Mouse (Mus musculus): ENCODE measurements around the gene Tex9. TPM values are rescaled to one million over a fixed set of nuclear protein-coding genes. Genes with fewer than 3 reads are reported as not detected.

Gene Tex9
- polyA plus RNA-seq, 1 experiment, result 38.0 TPM

DNA sequence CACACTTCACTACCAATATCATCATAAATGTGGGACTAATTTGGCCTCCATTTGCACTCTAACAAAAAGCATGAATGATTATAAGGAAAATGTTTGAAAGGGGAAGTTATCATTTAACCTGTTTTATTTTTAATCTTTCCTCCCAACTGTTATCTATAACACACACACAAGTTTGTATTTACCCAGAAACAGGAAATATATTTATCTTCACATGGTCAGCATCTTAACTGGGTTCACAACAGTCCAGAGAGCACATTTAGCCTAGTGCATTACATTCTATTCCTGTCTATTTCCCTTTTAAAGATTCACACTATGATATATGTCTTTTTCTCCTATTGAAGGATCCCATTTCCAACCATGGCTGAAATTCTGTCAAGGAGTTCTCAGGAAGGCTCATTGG lies 3.5 kb downstream of the Tex9 start:
- H3K27ac ChIP-seq (ENCODE audit: control insufficient read depth, insufficient read depth, low read depth, low read length), result no peak overlapping the region
- peaks cover 4% of the 10 kb centered on the region for H3K36me3 ChIP-seq (ENCODE audit: control insufficient read depth, insufficient read depth, low read length)
- H3K4me3 ChIP-seq (ENCODE audit: control insufficient read depth, low read depth, low read length), result no peak overlapping the region
- H3K27me3 ChIP-seq (ENCODE audit: control insufficient read depth, insufficient read depth, low read length), result no peaks in the 10 kb centered on the region
- peaks cover 4% of the 10 kb centered on the region for H3K4me1 ChIP-seq (ENCODE audit: control insufficient read depth, insufficient read depth, low read length)
- TF ChIP-seq POLR2A (IDR thresholded peaks at IDR 0.05; ENCODE audit: control insufficient read depth, low read depth, low read length), result no peak
- TF ChIP-seq CTCF (IDR thresholded peaks at IDR 0.05; ENCODE audit: control insufficient read depth, insufficient read depth, insufficient replicate concordance, low read depth, low read length), result no peak

DNA sequence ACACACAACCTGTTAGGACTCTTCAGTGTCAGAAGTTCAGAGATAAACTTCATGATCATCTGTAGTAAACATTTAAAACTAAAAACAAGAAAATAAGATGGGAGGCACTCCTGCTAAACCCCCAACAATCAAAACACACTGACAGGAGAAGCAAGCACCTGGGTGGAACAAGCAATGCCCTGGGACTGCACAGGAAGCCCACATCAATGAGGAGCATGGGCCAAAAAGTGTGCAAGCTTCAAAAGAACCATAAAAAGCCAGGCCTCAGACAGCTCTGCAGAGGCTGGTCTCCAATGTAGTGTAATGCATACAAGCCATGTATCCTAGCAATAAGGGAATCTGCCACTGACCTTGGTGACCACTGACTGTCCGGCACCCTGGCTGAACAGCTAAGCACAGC lies 12.7 kb downstream of the Tex9 start:
- H3K27ac ChIP-seq (ENCODE audit: control insufficient read depth, insufficient read depth, low read depth, low read length), result no peak overlapping the region
- H3K4me1 ChIP-seq (ENCODE audit: control insufficient read depth, insufficient read depth, low read length), result no peaks in the 10 kb centered on the region
- no peak overlapping the region for H3K4me3 ChIP-seq (ENCODE audit: control insufficient read depth, low read depth, low read length)
- H3K36me3 ChIP-seq (ENCODE audit: control insufficient read depth, insufficient read depth, low read length), result 0 out of 2 replicates have a peak, but pooled peaks cover 1% of the 10 kb centered on the region
- no peaks in the 10 kb centered on the region for H3K27me3 ChIP-seq (ENCODE audit: control insufficient read depth, insufficient read depth, low read length)
- TF ChIP-seq CTCF (IDR thresholded peaks at IDR 0.05; ENCODE audit: control insufficient read depth, insufficient read depth, insufficient replicate concordance, low read depth, low read length), result no peak
- no peak for TF ChIP-seq POLR2A (IDR thresholded peaks at IDR 0.05; ENCODE audit: control insufficient read depth, low read depth, low read length)

DNA sequence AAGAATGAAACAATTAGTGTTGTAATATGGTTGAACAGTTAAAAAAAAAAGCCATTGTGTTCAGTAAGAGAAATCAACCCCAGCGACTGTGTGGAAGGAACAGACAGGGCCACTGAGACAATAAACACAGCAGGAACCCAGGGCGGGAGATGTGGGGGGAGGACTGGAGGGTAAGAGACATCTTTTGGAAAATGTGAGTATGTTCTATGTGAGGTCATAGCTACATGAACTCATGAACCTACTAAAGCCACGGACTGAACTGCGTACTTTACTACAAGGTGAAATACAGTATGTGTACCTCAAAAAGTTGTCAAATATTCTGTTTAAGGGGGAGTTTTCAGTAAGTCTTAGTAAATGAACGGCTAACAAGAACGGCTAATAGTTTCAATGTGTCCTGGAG lies 14.7 kb downstream of the Tex9 start:
- TF ChIP-seq CTCF (IDR thresholded peaks at IDR 0.05; ENCODE audit: control insufficient read depth, insufficient read depth, insufficient replicate concordance, low read depth, low read length), result no peak
- TF ChIP-seq POLR2A (IDR thresholded peaks at IDR 0.05; ENCODE audit: control insufficient read depth, low read depth, low read length), result no peak
- no peaks in the 10 kb centered on the region for H3K27me3 ChIP-seq (ENCODE audit: control insufficient read depth, insufficient read depth, low read length)
- no peaks in the 10 kb centered on the region for H3K4me1 ChIP-seq (ENCODE audit: control insufficient read depth, insufficient read depth, low read length)
- no peak overlapping the region for H3K4me3 ChIP-seq (ENCODE audit: control insufficient read depth, low read depth, low read length)
- H3K27ac ChIP-seq (ENCODE audit: control insufficient read depth, insufficient read depth, low read depth, low read length), result no peak overlapping the region
- H3K36me3 ChIP-seq (ENCODE audit: control insufficient read depth, insufficient read depth, low read length), result 0 out of 2 replicates have a peak, but pooled peaks cover 1% of the 10 kb centered on the region

DNA sequence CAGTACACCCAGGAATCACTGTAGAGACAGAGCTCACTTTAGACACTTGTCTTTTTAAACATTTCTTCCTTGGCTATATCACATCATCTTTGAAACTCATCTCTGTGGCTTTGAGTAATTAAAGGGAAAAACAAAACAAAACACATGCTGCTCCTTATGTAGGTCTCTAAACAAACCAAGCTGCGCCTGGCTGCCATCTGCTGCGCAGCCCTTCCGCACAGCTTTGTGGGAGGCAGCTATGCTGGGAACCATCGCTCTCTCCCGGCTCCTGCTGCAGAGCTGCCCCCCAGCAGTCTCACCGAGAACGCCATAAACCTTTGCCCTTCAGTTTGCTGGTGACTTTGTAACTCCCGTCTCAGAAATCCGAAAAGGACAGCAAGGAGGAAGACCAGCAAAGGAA lies 16.5 kb downstream of the Tex9 start:
- Histone ChIP-seq H3K36me3 (ENCODE audit: control insufficient read depth, insufficient read depth, low read length) (no peaks in the 10 kb centered on the region), H3K27ac (ENCODE audit: control insufficient read depth, insufficient read depth, low read depth, low read length) (no peak overlapping the region), H3K4me3 (ENCODE audit: control insufficient read depth, low read depth, low read length) (no peak overlapping the region), H3K27me3 (ENCODE audit: control insufficient read depth, insufficient read depth, low read length) (no peaks in the 10 kb centered on the region), H3K4me1 (ENCODE audit: control insufficient read depth, insufficient read depth, low read length) (no peaks in the 10 kb centered on the region)
- no peak for TF ChIP-seq CTCF (IDR thresholded peaks at IDR 0.05; ENCODE audit: control insufficient read depth, insufficient read depth, insufficient replicate concordance, low read depth, low read length)
- TF ChIP-seq POLR2A (IDR thresholded peaks at IDR 0.05; ENCODE audit: control insufficient read depth, low read depth, low read length), result no peak

DNA sequence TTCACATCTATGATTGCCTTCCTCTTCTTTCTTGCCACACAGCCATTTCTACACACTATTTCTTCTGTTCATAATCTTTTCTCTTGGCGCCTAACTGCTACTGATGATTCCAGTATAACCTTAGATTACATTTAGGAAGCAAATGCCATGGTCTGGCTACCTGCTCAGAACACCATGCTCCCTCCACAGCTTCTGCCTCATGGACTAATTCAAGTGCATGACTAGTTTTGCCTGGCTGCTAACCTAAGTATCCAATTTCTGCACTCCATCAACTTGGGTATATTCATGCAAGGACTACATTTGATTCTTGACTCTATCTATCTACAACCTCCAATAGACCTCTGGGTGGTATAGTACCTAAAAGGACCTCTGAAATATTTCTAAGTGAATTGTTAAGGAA lies 22.2 kb downstream of the Tex9 start:
- Histone ChIP-seq H3K4me1 (ENCODE audit: control insufficient read depth, insufficient read depth, low read length) (no peaks in the 10 kb centered on the region), H3K27ac (ENCODE audit: control insufficient read depth, insufficient read depth, low read depth, low read length) (no peak overlapping the region), H3K36me3 (ENCODE audit: control insufficient read depth, insufficient read depth, low read length) (no peaks in the 10 kb centered on the region), H3K27me3 (ENCODE audit: control insufficient read depth, insufficient read depth, low read length) (no peaks in the 10 kb centered on the region), H3K4me3 (ENCODE audit: control insufficient read depth, low read depth, low read length) (no peak overlapping the region)
- no peak for TF ChIP-seq CTCF (IDR thresholded peaks at IDR 0.05; ENCODE audit: control insufficient read depth, insufficient read depth, insufficient replicate concordance, low read depth, low read length)
- TF ChIP-seq POLR2A (IDR thresholded peaks at IDR 0.05; ENCODE audit: control insufficient read depth, low read depth, low read length), result no peak

DNA sequence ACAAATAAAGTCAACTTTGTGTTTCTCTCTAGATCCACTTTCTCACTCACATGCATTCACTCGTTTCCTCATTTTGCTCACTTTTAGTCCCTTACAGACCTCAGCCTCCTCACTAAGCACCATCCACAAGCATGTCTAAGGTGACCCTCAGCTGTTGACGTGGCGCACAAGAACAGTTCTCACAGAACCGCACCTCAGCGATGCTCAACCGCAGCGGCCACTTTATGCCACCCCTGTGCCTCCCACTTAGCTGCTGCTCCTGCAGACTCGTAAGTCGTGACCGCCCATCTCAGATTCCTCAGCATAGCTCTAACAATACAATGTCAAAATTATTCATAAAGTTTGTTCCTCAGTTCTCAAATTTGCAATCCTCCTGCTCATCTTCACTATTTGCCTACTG lies 23.4 kb downstream of the Tex9 start:
- Histone ChIP-seq H3K27ac (ENCODE audit: control insufficient read depth, insufficient read depth, low read depth, low read length) (no peak overlapping the region), H3K36me3 (ENCODE audit: control insufficient read depth, insufficient read depth, low read length) (no peaks in the 10 kb centered on the region), H3K4me3 (ENCODE audit: control insufficient read depth, low read depth, low read length) (no peak overlapping the region), H3K27me3 (ENCODE audit: control insufficient read depth, insufficient read depth, low read length) (no peaks in the 10 kb centered on the region), H3K4me1 (ENCODE audit: control insufficient read depth, insufficient read depth, low read length) (no peaks in the 10 kb centered on the region)
- no peak for TF ChIP-seq POLR2A (IDR thresholded peaks at IDR 0.05; ENCODE audit: control insufficient read depth, low read depth, low read length)
- no peak for TF ChIP-seq CTCF (IDR thresholded peaks at IDR 0.05; ENCODE audit: control insufficient read depth, insufficient read depth, insufficient replicate concordance, low read depth, low read length)

DNA sequence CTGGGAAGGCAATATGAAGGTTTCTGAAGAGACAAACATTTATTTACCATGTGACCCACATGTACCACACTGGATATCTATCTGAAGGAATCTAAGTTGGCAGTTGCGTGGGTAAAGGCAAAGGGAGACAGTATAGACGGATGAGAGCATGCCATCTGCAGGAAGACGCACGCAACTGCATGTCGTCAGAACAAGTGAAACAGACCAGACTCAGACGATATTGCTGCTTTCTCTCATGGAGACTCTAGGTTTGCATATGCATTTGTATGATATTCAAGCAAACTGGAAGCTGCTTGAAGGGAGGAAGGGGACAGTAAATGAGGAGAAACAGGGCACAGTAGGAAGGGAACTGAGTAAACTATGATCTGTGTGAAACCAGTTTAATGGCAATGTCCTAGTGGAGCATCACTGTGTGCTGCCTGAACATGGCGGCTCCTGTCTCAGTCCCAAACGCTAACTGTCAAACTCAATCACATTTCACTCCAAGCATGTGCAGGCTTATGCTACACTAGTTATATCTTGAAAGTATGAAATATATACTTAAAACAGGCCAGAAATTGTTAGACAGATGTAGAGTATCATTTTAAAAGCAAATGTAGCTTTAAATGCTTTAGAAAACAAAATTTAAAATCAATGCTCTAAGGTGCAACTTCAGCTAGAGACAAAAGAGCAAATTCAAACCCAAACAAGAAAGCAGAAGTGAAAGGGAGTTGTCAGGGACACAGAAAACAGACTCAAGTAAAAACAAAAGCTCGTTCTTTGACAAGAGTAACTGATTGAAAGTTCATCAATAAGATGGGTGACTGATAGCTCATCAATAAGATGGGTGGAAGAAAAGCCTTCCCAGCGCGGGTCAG lies 24.2 kb downstream of the Tex9 start:
- Histone ChIP-seq H3K27ac (ENCODE audit: control insufficient read depth, insufficient read depth, low read depth, low read length) (no peak overlapping the region), H3K4me1 (ENCODE audit: control insufficient read depth, insufficient read depth, low read length) (no peaks in the 10 kb centered on the region), H3K27me3 (ENCODE audit: control insufficient read depth, insufficient read depth, low read length) (no peaks in the 10 kb centered on the region), H3K36me3 (ENCODE audit: control insufficient read depth, insufficient read depth, low read length) (no peaks in the 10 kb centered on the region), H3K4me3 (ENCODE audit: control insufficient read depth, low read depth, low read length) (no peak overlapping the region)
- TF ChIP-seq CTCF (IDR thresholded peaks at IDR 0.05; ENCODE audit: control insufficient read depth, insufficient read depth, insufficient replicate concordance, low read depth, low read length) (peak; percentile 43; the same call in 1 of the 2 replicates), POLR2A (IDR thresholded peaks at IDR 0.05; ENCODE audit: control insufficient read depth, low read depth, low read length) (no peak)

Data from testis, adult 2 months (tissue).